In the genomic region with DNA sequence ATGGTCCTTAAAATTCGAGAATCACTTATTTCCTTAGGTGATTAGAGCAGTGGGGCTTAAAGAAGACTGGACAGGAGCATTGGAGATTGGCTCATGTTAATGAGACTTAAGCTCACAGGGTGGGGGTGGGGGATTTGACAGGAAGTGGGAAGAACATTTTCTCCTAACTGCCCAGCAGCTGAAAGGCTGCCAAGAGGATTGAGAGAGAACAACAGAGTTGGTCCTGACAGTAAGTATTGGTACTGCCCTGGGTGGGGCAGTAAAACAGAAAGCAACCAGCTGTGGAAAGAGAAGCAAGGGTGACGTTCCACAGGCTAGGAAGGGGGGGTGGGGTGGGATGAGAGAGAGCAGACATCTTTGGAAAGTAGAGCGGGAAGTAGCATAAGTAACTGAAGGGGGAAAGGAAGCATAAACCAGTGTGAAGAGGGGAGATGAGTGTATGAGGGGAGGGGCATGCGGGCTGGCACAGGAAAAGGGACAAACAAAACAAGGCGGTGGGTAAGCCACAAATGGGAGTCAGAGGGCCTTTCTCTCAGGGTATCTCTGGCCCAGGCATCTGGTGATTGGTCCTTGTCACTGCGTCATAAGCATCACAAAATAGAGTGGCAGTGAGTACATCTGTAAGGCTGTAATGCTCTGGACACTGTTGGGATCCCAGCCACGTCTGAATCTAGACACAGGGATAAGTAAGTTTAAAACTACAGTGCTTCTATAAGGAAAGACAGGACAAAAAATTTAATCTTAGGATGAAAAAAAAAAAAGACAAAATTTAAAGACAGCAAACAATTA, we compare ENCODE assay signal across 17 mouse cellular contexts.
A peak's percentile ranks its signal among the peaks of the same experiment; 100 is the strongest.
DNase-seq lines count a peak whose midpoint lies in the region; TF ChIP-seq lines count a peak whose summit lies in the region.
"Had no signal": no experiment of that assay in that cellular context is flagged by ENCODE, and none has a peak within 500 bp of the region (broad histone marks: within the 10 kb centered on the region; RNA-seq: fewer than 3 reads in every experiment).

No protein-coding gene starts in this region.

- no peaks in the 10 kb centered on the region for H3K79me2 ChIP-seq in heart, adult 2 months (replicated peaks; ENCODE audit: control insufficient read depth, insufficient read depth, low read length)

- no peak overlapping the region for H3K9ac ChIP-seq in heart, adult 2 months (ENCODE audit: low read depth, low read length)
- H3K9ac ChIP-seq: embryonic facial prominence, embryonic 12.5 days; intestine, embryonic 15.5 days; neural tube, embryonic 15.5 days had no signal

- no peaks in the 10 kb centered on the region for H3K36me3 ChIP-seq in heart, adult 2 months (ENCODE audit: control insufficient read depth, insufficient read depth, low read length)
- H3K36me3 ChIP-seq: embryonic facial prominence, embryonic 12.5 days; intestine, embryonic 15.5 days; neural tube, embryonic 15.5 days had no signal

- TF ChIP-seq EP300 in heart, adult 2 months (IDR thresholded peaks at IDR 0.05; ENCODE audit: insufficient read depth, low read depth, low read length): no peak

- H3K4me3 ChIP-seq in heart, adult 2 months: no peak overlapping the region
- H3K4me3 ChIP-seq: embryonic facial prominence, embryonic 12.5 days; intestine, embryonic 15.5 days; left cerebral cortex, adult 2 months; neural tube, embryonic 15.5 days had no signal

- intact Hi-C loops in heart, adult 2 months (cut with DNase I): loop anchor here (5.0 kb wide), 1 partner anchor 47 kb away; no protein-coding TSS in a partner anchor

- 71% methylated on average over 7 of the region's 7 CpGs for WGBS in heart, adult 2 months

- DNase-seq in heart, adult 11 months: peak; percentile 87
- no peak for DNase-seq in heart, adult 2 months
- DNase-seq in retina, postnatal 1 day: peak; percentile 59
- no peak for DNase-seq in retina, embryonic 14.5 days (ENCODE audit: low spot score)
- DNase-seq in kidney, postnatal 25 days: peak; percentile 53 to 75
- DNase-seq in retina, postnatal 7 days (ENCODE audit: low read depth, low spot score): peak; percentile 19
- DNase-seq in right cerebral cortex, adult 18-20 months: no peak
- DNase-seq in embryo, embryonic 9.5 days (ENCODE audit: extremely low spot score): no peak
- DNase-seq: adrenal gland, postnatal 10 days; B cell, adult 2 months; cerebellum, adult 8-10 months; liver; thymus, adult 2 months had no signal

- no peaks in the 10 kb centered on the region for H3K27me3 ChIP-seq in heart, adult 2 months (ENCODE audit: control insufficient read depth, insufficient read depth, low read length)
- H3K27me3 ChIP-seq: embryonic facial prominence, embryonic 12.5 days; intestine, embryonic 15.5 days; neural tube, embryonic 15.5 days had no signal

- no peaks in the 10 kb centered on the region; the same call in 1 of the 2 replicates for H3K4me1 ChIP-seq in heart, adult 2 months (ENCODE audit: control insufficient read depth, insufficient read depth, low read length)
- H3K4me1 ChIP-seq: intestine, embryonic 15.5 days; neural tube, embryonic 15.5 days had no signal

- TF ChIP-seq POLR2A in heart, adult 2 months (IDR thresholded peaks at IDR 0.05; ENCODE audit: insufficient read depth, low read depth, low read length): no peak

- H3K27ac ChIP-seq in heart, adult 2 months: no peak overlapping the region
- H3K27ac ChIP-seq: embryonic facial prominence, embryonic 12.5 days; intestine, embryonic 15.5 days; left cerebral cortex, adult 2 months; neural tube, embryonic 15.5 days had no signal

- no peak for TF ChIP-seq CTCF in heart, adult 2 months (IDR thresholded peaks at IDR 0.05)

Comparison
In these comparisons a context has a peak if more than half of its experiments do, and no peak if none do; other contexts are left out.
1. DNase-seq: peak in heart, adult 11 months (single experiment), retina, postnatal 1 day (single experiment), kidney, postnatal 25 days (2 of 2) and retina, postnatal 7 days (single experiment); none in heart, adult 2 months (0 of 2), retina, embryonic 14.5 days (single experiment), right cerebral cortex, adult 18-20 months (single experiment) and embryo, embryonic 9.5 days (single experiment).